Mouse (Mus musculus): ENCODE results near the gene Proser3. TPM values are rescaled to one million over a fixed set of nuclear protein-coding genes. Genes with fewer than 3 reads are reported as not detected.

The Proser3 gene
- polyA plus RNA-seq, 1 experiment, result 8.5 TPM

GRCm38 (mm10) chr7:30531291-30531815, 20.7 kb downstream of the Proser3 start:
- Histone ChIP-seq H3K4me3 (ENCODE audit: extremely low read depth, insufficient read depth, insufficient read length) (no peak overlapping the region), H3K27ac (ENCODE audit: insufficient read depth, low read length) (no peak overlapping the region), H3K4me1 (ENCODE audit: control insufficient read depth, insufficient read depth, insufficient read length) (no peaks in the 10 kb centered on the region; the same call in 1 of the 2 replicates), H3K36me3 (ENCODE audit: control insufficient read depth, insufficient read depth, low read length) (peaks cover 3% of the 10 kb centered on the region; the same call in 1 of the 2 replicates), H3K27me3 (ENCODE audit: control insufficient read depth, insufficient read depth, low read length) (no peaks in the 10 kb centered on the region)
- no peak for DNase-seq (ENCODE audit: low read depth in 1 of 2, low spot score in 2 of 2)
- 88% methylated on average over 9 of the region's 9 CpGs for WGBS
- no peak for TF ChIP-seq POLR2A (IDR thresholded peaks at IDR 0.05; ENCODE audit: low read depth, low read length)
- TF ChIP-seq CTCF (IDR thresholded peaks at IDR 0.05; ENCODE audit: extremely low read depth, insufficient read depth, insufficient read length, insufficient replicate concordance), result no peak

- Histone ChIP-seq H3K27ac (ENCODE audit: insufficient read depth, low read length) (no peak overlapping the region), H3K4me3 (ENCODE audit: extremely low read depth, insufficient read depth, insufficient read length) (no peak overlapping the region), H3K27me3 (ENCODE audit: control insufficient read depth, insufficient read depth, low read length) (no peaks in the 10 kb centered on the region), H3K4me1 (ENCODE audit: control insufficient read depth, insufficient read depth, insufficient read length) (no peaks in the 10 kb centered on the region), H3K36me3 (ENCODE audit: control insufficient read depth, insufficient read depth, low read length) (peaks cover 3% of the 10 kb centered on the region)
- TF ChIP-seq POLR2A (IDR thresholded peaks at IDR 0.05; ENCODE audit: low read depth, low read length), result no peak
- no peak for TF ChIP-seq CTCF (IDR thresholded peaks at IDR 0.05; ENCODE audit: extremely low read depth, insufficient read depth, insufficient read length, insufficient replicate concordance)
- 94% methylated on average over 14 of the region's 14 CpGs for WGBS
- no peak for DNase-seq (ENCODE audit: low read depth in 1 of 2, low spot score in 2 of 2)
Measured at GRCm38 (mm10) chr7:30526981-30527380, 25.1 kb downstream of the Proser3 start.

GRCm38 (mm10) chr7:30526399-30526798, 25.7 kb downstream of the Proser3 start:
- Histone ChIP-seq H3K4me3 (ENCODE audit: extremely low read depth, insufficient read depth, insufficient read length) (no peak overlapping the region), H3K27me3 (ENCODE audit: control insufficient read depth, insufficient read depth, low read length) (no peaks in the 10 kb centered on the region), H3K27ac (ENCODE audit: insufficient read depth, low read length) (no peak overlapping the region), H3K36me3 (ENCODE audit: control insufficient read depth, insufficient read depth, low read length) (peaks cover 3% of the 10 kb centered on the region), H3K4me1 (ENCODE audit: control insufficient read depth, insufficient read depth, insufficient read length) (no peaks in the 10 kb centered on the region)
- no peak for TF ChIP-seq POLR2A (IDR thresholded peaks at IDR 0.05; ENCODE audit: low read depth, low read length)
- TF ChIP-seq CTCF (IDR thresholded peaks at IDR 0.05; ENCODE audit: extremely low read depth, insufficient read depth, insufficient read length, insufficient replicate concordance), result no peak
- DNase-seq (ENCODE audit: low read depth in 1 of 2, low spot score in 2 of 2), result no peak
- WGBS, result 93% methylated on average over 17 of the region's 17 CpGs

GRCm38 (mm10) chr7:30525954-30526353, 26.1 kb downstream of the Proser3 start:
- no peaks in the 10 kb centered on the region for H3K4me1 ChIP-seq (ENCODE audit: control insufficient read depth, insufficient read depth, insufficient read length)
- no peak for TF ChIP-seq CTCF (IDR thresholded peaks at IDR 0.05; ENCODE audit: extremely low read depth, insufficient read depth, insufficient read length, insufficient replicate concordance)
- TF ChIP-seq POLR2A (IDR thresholded peaks at IDR 0.05; ENCODE audit: low read depth, low read length), result no peak
- no peaks in the 10 kb centered on the region for H3K27me3 ChIP-seq (ENCODE audit: control insufficient read depth, insufficient read depth, low read length)
- H3K36me3 ChIP-seq (ENCODE audit: control insufficient read depth, insufficient read depth, low read length), result peaks cover 3% of the 10 kb centered on the region
- H3K4me3 ChIP-seq (ENCODE audit: extremely low read depth, insufficient read depth, insufficient read length), result no peak overlapping the region
- WGBS, result 91% methylated on average over 10 of the region's 10 CpGs
- no peak overlapping the region for H3K27ac ChIP-seq (ENCODE audit: insufficient read depth, low read length)
- DNase-seq (ENCODE audit: low read depth in 1 of 2, low spot score in 2 of 2), result no peak

GRCm38 (mm10) chr7:30524487-30524886, 27.6 kb downstream of the Proser3 start:
- WGBS, result 43% methylated on average over 6 of the region's 6 CpGs
- H3K4me3 ChIP-seq (ENCODE audit: extremely low read depth, insufficient read depth, insufficient read length), result no peak overlapping the region

GRCm38 (mm10) chr7:30522871-30523270, 29.2 kb downstream of the Proser3 start:
- Histone ChIP-seq H3K4me3 (ENCODE audit: extremely low read depth, insufficient read depth, insufficient read length) (no peak overlapping the region), H3K4me1 (ENCODE audit: control insufficient read depth, insufficient read depth, insufficient read length) (no peaks in the 10 kb centered on the region), H3K36me3 (ENCODE audit: control insufficient read depth, insufficient read depth, low read length) (no peaks in the 10 kb centered on the region; the same call in 1 of the 2 replicates), H3K27me3 (ENCODE audit: control insufficient read depth, insufficient read depth, low read length) (no peaks in the 10 kb centered on the region), H3K27ac (ENCODE audit: insufficient read depth, low read length) (no peak overlapping the region)
- WGBS, result 93% methylated on average over 10 of the region's 10 CpGs
- DNase-seq (ENCODE audit: low read depth in 1 of 2, low spot score in 2 of 2), result no peak
- TF ChIP-seq CTCF (IDR thresholded peaks at IDR 0.05; ENCODE audit: extremely low read depth, insufficient read depth, insufficient read length, insufficient replicate concordance) (no peak), POLR2A (IDR thresholded peaks at IDR 0.05; ENCODE audit: low read depth, low read length) (no peak)

More at GRCm38 (mm10) chr7:30524487-30524886, 27.6 kb downstream of the Proser3 start:
- TF ChIP-seq POLR2A (IDR thresholded peaks at IDR 0.05; ENCODE audit: low read depth, low read length) (no peak), CTCF (IDR thresholded peaks at IDR 0.05; ENCODE audit: extremely low read depth, insufficient read depth, insufficient read length, insufficient replicate concordance) (no peak)
- Histone ChIP-seq H3K4me1 (ENCODE audit: control insufficient read depth, insufficient read depth, insufficient read length) (no peaks in the 10 kb centered on the region), H3K36me3 (ENCODE audit: control insufficient read depth, insufficient read depth, low read length) (no peaks in the 10 kb centered on the region; the same call in none of the 2 replicates), H3K27me3 (ENCODE audit: control insufficient read depth, insufficient read depth, low read length) (no peaks in the 10 kb centered on the region), H3K27ac (ENCODE audit: insufficient read depth, low read length) (no peak overlapping the region)
- DNase-seq (ENCODE audit: low read depth in 1 of 2, low spot score in 2 of 2), result no peak

GRCm38 (mm10) chr7:30520856-30521255, 31.2 kb downstream of the Proser3 start:
- TF ChIP-seq CTCF (IDR thresholded peaks at IDR 0.05; ENCODE audit: extremely low read depth, insufficient read depth, insufficient read length, insufficient replicate concordance) (no peak), POLR2A (IDR thresholded peaks at IDR 0.05; ENCODE audit: low read depth, low read length) (no peak)
- no peaks in the 10 kb centered on the region for H3K27me3 ChIP-seq (ENCODE audit: control insufficient read depth, insufficient read depth, low read length)
- H3K27ac ChIP-seq (ENCODE audit: insufficient read depth, low read length), result no peak overlapping the region
- no peaks in the 10 kb centered on the region for H3K4me1 ChIP-seq (ENCODE audit: control insufficient read depth, insufficient read depth, insufficient read length)
- no peak overlapping the region for H3K4me3 ChIP-seq (ENCODE audit: extremely low read depth, insufficient read depth, insufficient read length)
- WGBS, result 91% methylated on average over 5 of the region's 5 CpGs
- DNase-seq (ENCODE audit: low read depth in 1 of 2, low spot score in 2 of 2), result no peak
- no peaks in the 10 kb centered on the region; the same call in 1 of the 2 replicates for H3K36me3 ChIP-seq (ENCODE audit: control insufficient read depth, insufficient read depth, low read length)
